Mouse (Mus musculus) kidney, adult 2 months (tissue): ENCODE measurements at regions not wholly inside any gene's neighbourhood (a gene's known extent, or its start where the extent isn't known, plus 50 kb on each side); places are given as distances from the start of the nearest gene placed in this dataset.
A peak's percentile ranks its signal among the peaks of the same experiment; 100 is the strongest.

ENCODE experiments used
- CTCF ChIP-seq: fragments of 200-500 bp; conservative IDR thresholded peaks from 2 replicates; pipeline ENCODE4 v1.5.1; 2011; ENCODE audit warnings: low read depth, mild to moderate bottlenecking, control low read depth, low read length, moderate library complexity, mixed read lengths; ENCODE audit not compliant: insufficient read depth, insufficient read length
- POLR2A ChIP-seq: fragments of 200-500 bp; IDR thresholded peaks from one replicate; pipeline ENCODE4 v1.6.1; 2011; ENCODE audit warnings: low read depth, low read length, control low read depth

GRCm38 (mm10) chr10:126169874-126170163, 203.9 kb downstream of the Lrig3 start:
- TF ChIP-seq POLR2A (no peak), CTCF (peak; percentile 34)
